In the genomic region with DNA sequence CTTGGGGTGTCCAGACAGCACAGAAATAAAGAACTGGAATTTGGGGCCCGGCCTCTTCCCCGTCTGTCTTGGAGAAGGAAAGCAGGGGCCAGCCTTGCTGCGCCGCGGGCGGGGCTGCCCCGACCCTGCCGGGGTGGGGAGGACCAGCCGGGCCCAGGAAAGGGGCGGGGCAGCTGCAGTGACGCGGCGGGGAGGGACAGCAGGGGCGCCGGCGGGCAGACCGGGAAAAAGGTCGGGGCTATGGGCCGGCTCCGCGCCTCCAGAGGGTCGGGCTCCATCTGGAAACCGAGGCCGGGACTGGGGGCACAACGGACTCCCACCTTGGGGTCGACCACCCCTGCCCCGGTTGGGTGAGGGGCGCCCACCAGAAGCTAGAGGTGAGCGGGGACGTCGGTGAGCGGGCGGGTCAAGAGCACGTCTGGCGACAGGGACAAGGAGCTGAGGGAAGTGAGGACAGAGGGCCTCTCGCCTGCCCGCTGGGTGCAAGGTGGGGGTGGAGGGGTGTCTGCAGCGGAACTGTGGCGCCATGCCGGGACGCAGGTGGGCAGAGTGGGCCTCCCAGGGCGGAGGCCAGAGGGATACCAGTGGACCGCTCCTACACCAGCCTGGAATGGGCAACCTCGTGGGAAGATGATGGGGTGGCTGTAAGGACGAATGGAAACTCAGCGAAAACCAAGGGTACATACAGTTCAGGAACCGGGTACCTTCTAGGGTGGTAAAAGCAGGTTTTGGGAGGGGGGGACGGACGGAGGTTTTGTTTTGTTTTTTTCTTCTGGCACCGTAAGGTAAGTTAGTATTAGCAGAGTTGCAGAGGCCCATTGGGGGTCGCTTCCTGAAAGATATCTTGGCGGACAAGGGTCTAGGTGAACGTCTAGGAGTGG, we compare ENCODE assay signal across 8 mouse cellular contexts. TPM values are rescaled to one million over a fixed set of nuclear protein-coding genes. Genes with fewer than 3 reads are reported as not detected.
DNase-seq lines count a peak whose midpoint lies in the region; ATAC-seq and TF ChIP-seq lines count a peak whose summit lies in the region.

A gene (plus strand): TSS at position 162 of the 881 bp plus-strand sequence.

- H3K27ac ChIP-seq in embryonic facial prominence, embryonic 13.5 days: no peak within 1 kb of the TSS
- peak within 1 kb of the TSS; percentile 4; the same call in 1 of the 2 replicates for H3K27ac ChIP-seq in heart, embryonic 12.5 days (ENCODE audit: poor library complexity, severe bottlenecking)
- H3K27ac ChIP-seq in kidney, embryonic 16.5 days (ENCODE audit: low read length): peak within 1 kb of the TSS; percentile 32; the same call in 1 of the 2 replicates
- H3K27ac ChIP-seq in liver, embryonic 14.5 days: peak within 1 kb of the TSS; percentile 46
- H3K27ac ChIP-seq in neural tube, embryonic 11.5 days (ENCODE audit: low read depth, low read length): no peak within 1 kb of the TSS

- TF ChIP-seq EP300 in liver, embryonic 14.5 days (IDR thresholded peaks at IDR 0.05; ENCODE audit: low read depth): no peak

- peak within 1 kb of the TSS; percentile 93 for H3K4me2 ChIP-seq in embryonic facial prominence, embryonic 13.5 days
- peak within 1 kb of the TSS; percentile 95 for H3K4me2 ChIP-seq in heart, embryonic 12.5 days
- peak within 1 kb of the TSS; percentile 86 for H3K4me2 ChIP-seq in kidney, embryonic 16.5 days (replicated peaks; ENCODE audit: low read depth, low read length)
- H3K4me2 ChIP-seq in liver, embryonic 14.5 days (ENCODE audit: low read depth): peak within 1 kb of the TSS; percentile 98
- peak within 1 kb of the TSS; percentile 88 for H3K4me2 ChIP-seq in neural tube, embryonic 11.5 days (ENCODE audit: low read depth)

- no peak for TF ChIP-seq CTCF in liver, embryonic 14.5 days (IDR thresholded peaks at IDR 0.05; ENCODE audit: low read depth)

- H3K27me3 ChIP-seq in embryonic facial prominence, embryonic 13.5 days: peaks cover 44% of the 10 kb centered on the region
- peaks cover 46% of the 10 kb centered on the region for H3K27me3 ChIP-seq in heart, embryonic 12.5 days (replicated peaks)
- H3K27me3 ChIP-seq in kidney, embryonic 16.5 days (ENCODE audit: insufficient read depth, low read length): peaks cover 25% of the 10 kb centered on the region
- H3K27me3 ChIP-seq in liver, embryonic 14.5 days (ENCODE audit: control insufficient read depth, insufficient read depth, low read length): peaks cover 28% of the 10 kb centered on the region
- H3K27me3 ChIP-seq in neural tube, embryonic 11.5 days (ENCODE audit: control insufficient read depth, insufficient read depth, low read length): peaks cover 28% of the 10 kb centered on the region

- H3K9me3 ChIP-seq in embryonic facial prominence, embryonic 13.5 days: no peaks in the 10 kb centered on the region
- no peaks in the 10 kb centered on the region for H3K9me3 ChIP-seq in heart, embryonic 12.5 days (replicated peaks)
- no peaks in the 10 kb centered on the region for H3K9me3 ChIP-seq in kidney, embryonic 16.5 days (ENCODE audit: low read length)
- H3K9me3 ChIP-seq in liver, embryonic 14.5 days (ENCODE audit: control insufficient read depth, low read length): no peaks in the 10 kb centered on the region
- no peaks in the 10 kb centered on the region for H3K9me3 ChIP-seq in neural tube, embryonic 11.5 days (ENCODE audit: control insufficient read depth, low read length)

- no peak for ATAC-seq in embryonic facial prominence, embryonic 13.5 days (ENCODE audit: insufficient number of reproducible peaks, insufficient read depth, low FRiP score, low TSS enrichment, low read depth)
- ATAC-seq in heart, embryonic 12.5 days (ENCODE audit: insufficient number of reproducible peaks, low FRiP score): peak; percentile 51
- no peak for ATAC-seq in kidney, embryonic 16.5 days (ENCODE audit: low FRiP score, low TSS enrichment)
- ATAC-seq in liver, embryonic 14.5 days (ENCODE audit: insufficient read depth): no peak
- no peak for ATAC-seq in neural tube, embryonic 11.5 days (ENCODE audit: insufficient read depth, low FRiP score, low TSS enrichment)

- no peaks in the 10 kb centered on the region for H3K36me3 ChIP-seq in embryonic facial prominence, embryonic 13.5 days
- H3K36me3 ChIP-seq in heart, embryonic 12.5 days: peaks cover 13% of the 10 kb centered on the region; the same call in 1 of the 2 replicates
- no peaks in the 10 kb centered on the region for H3K36me3 ChIP-seq in kidney, embryonic 16.5 days (ENCODE audit: insufficient read depth, low read length)
- no peaks in the 10 kb centered on the region for H3K36me3 ChIP-seq in liver, embryonic 14.5 days (replicated peaks; ENCODE audit: control insufficient read depth, insufficient read depth, low read depth)
- H3K36me3 ChIP-seq in neural tube, embryonic 11.5 days (ENCODE audit: control insufficient read depth, insufficient read depth, low read length): no peaks in the 10 kb centered on the region

- peak within 1 kb of the TSS; percentile 51 for H3K4me3 ChIP-seq in embryonic facial prominence, embryonic 13.5 days
- peak within 1 kb of the TSS; percentile 59 for H3K4me3 ChIP-seq in heart, embryonic 12.5 days
- H3K4me3 ChIP-seq in kidney, embryonic 16.5 days (ENCODE audit: low read length): peak within 1 kb of the TSS; percentile 53
- peak within 1 kb of the TSS; percentile 55 to 58 for H3K4me3 ChIP-seq in liver, embryonic 14.5 days (ENCODE audit: insufficient read depth in 1 of 2, low read depth in 2 of 2, low read length in 2 of 2)
- peak within 1 kb of the TSS; percentile 46 for H3K4me3 ChIP-seq in neural tube, embryonic 11.5 days (ENCODE audit: low read depth, low read length)

- under 1% methylated on average over 52 of the region's 53 CpGs for WGBS in embryonic facial prominence, embryonic 13.5 days
- WGBS in heart, embryonic 12.5 days: 1% methylated on average over 53 of the region's 53 CpGs
- WGBS in kidney, embryonic 16.5 days: under 1% methylated on average over 51 of the region's 53 CpGs
- 1% methylated on average over 53 of the region's 53 CpGs for WGBS in liver, embryonic 14.5 days (ENCODE audit: insufficient replicate concordance)
- WGBS in neural tube, embryonic 11.5 days: under 1% methylated on average over 52 of the region's 53 CpGs

- H3K9ac ChIP-seq in embryonic facial prominence, embryonic 13.5 days: peak within 1 kb of the TSS; percentile 72
- peak within 1 kb of the TSS; percentile 65 for H3K9ac ChIP-seq in heart, embryonic 12.5 days
- H3K9ac ChIP-seq in kidney, embryonic 16.5 days (replicated peaks; ENCODE audit: low read length): peak within 1 kb of the TSS; percentile 67
- H3K9ac ChIP-seq in liver, embryonic 14.5 days (replicated peaks): peak within 1 kb of the TSS; percentile 60
- H3K9ac ChIP-seq in neural tube, embryonic 11.5 days (ENCODE audit: low read length): peak within 1 kb of the TSS; percentile 63

- H3K4me1 ChIP-seq in embryonic facial prominence, embryonic 13.5 days: peaks cover 50% of the 10 kb centered on the region
- H3K4me1 ChIP-seq in heart, embryonic 12.5 days (replicated peaks): peaks cover 41% of the 10 kb centered on the region
- H3K4me1 ChIP-seq in kidney, embryonic 16.5 days (ENCODE audit: insufficient read depth, low read length): peaks cover 45% of the 10 kb centered on the region
- H3K4me1 ChIP-seq in liver, embryonic 14.5 days (replicated peaks; ENCODE audit: control insufficient read depth in 2 of 2, insufficient read depth in 2 of 2, low read length in 1 of 2): peaks cover 24 to 29% of the 10 kb centered on the region in 2 experiments
- H3K4me1 ChIP-seq in neural tube, embryonic 11.5 days (ENCODE audit: control insufficient read depth, insufficient read depth, low read length): peaks cover 16% of the 10 kb centered on the region

- DNase-seq in right cerebral cortex, postnatal 10 days (ENCODE audit: low spot score in 2 of 2): peak; percentile 59 to 70
- DNase-seq in right cerebral cortex, postnatal 36 days (ENCODE audit: low spot score in 2 of 2): no peak
- DNase-seq in liver, embryonic 14.5 days (ENCODE audit: low read depth in 3 of 3, low spot score in 3 of 3): no peak
- peak; percentile 53 for DNase-seq in neural tube, embryonic 11.5 days (ENCODE audit: low spot score)
- peak; percentile 67 to 75 for DNase-seq in thymus, adult 18-20 months

RNA-seq across cellular contexts. Expression of the gene that starts here (rescaled TPM):
- polyA plus RNA-seq in embryonic facial prominence, embryonic 13.5 days (2015; fragmentation: Nextera tagmentation; extraction: Ambion mirVana): 6.4 and 8.3 TPM in 2 replicates
- 23.3 and 23.5 TPM in 2 replicates for polyA plus RNA-seq in heart, embryonic 12.5 days (2016; fragmentation: Nextera tagmentation; extraction: Ambion mirVana)
- 20.0 and 22.2 TPM in 2 replicates for polyA plus RNA-seq in kidney, embryonic 16.5 days (2015; fragmentation: Nextera tagmentation; extraction: Ambion mirVana)
- 6.1 and 7.1 TPM in 2 replicates for polyA plus RNA-seq in liver, embryonic 14.5 days (2012; rRNA removed)
- polyA plus RNA-seq in liver, embryonic 14.5 days (2014; fragmentation: Nextera tagmentation; extraction: Ambion mirVana): 3.4 TPM in 2 replicates
- polyA plus RNA-seq in neural tube, embryonic 11.5 days (2014; fragmentation: Nextera tagmentation; extraction: Ambion mirVana): 9.9 and 13.1 TPM in 2 replicates

Comparison
In these comparisons a context has a peak if more than half of its experiments do, and no peak if none do; other contexts are left out.
1. DNase-seq: peak in right cerebral cortex, postnatal 10 days (2 of 2), neural tube, embryonic 11.5 days (single experiment) and thymus, adult 18-20 months (2 of 2); none in right cerebral cortex, postnatal 36 days (0 of 2) and liver, embryonic 14.5 days (0 of 3).
2. H3K27ac ChIP-seq: peak in heart, embryonic 12.5 days (single experiment), kidney, embryonic 16.5 days (single experiment) and liver, embryonic 14.5 days (single experiment); none in embryonic facial prominence, embryonic 13.5 days (single experiment) and neural tube, embryonic 11.5 days (single experiment).
3. Peak in every context shown above with its lines, with median percentiles within 50 percentile points of each other: H3K4me2 ChIP-seq, H3K4me3 ChIP-seq and H3K9ac ChIP-seq.